ENCODE assay signal across 8 mouse cellular contexts in the genomic region with DNA sequence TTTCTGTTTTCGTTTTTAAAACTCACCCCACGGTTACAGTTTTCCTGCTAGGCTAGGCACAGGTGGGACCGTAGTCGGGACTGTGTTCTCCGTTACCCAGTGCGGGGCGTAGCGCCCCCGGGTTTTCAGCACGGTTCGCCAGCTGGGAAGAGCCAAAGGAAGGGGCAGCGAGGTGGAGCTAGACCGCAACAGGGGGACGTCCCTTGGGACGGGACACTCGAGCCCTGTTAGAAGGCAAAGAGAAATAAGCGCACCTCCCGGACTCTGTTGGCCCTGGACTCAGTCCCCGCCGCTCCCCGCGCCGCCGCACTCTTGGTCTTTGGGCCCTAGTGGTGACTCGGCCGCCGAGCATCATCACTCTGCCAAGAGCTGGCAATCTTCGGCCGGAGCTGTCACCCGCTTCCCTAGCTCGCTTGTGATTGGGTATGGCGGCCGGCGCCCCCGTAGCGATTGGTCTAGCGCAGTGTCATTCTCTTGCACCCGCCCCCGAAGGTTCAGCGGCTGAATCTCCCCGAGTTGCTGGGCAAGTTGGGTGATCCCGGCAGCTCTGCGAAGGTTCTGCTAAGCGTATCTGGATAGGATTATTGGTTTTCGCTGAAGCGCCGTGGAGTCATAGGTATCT. TPM values are rescaled to one million over a fixed set of nuclear protein-coding genes. Genes with fewer than 3 reads are reported as not detected.
DNase-seq lines count a peak whose midpoint lies in the region; ATAC-seq and TF ChIP-seq lines count a peak whose summit lies in the region.

A gene (minus strand): TSS at position 361 of the 622 bp plus-strand sequence.

- TF ChIP-seq CTCF in lung, postnatal 0 days (IDR thresholded peaks at IDR 0.05): peak; percentile 63

- H3K36me3 ChIP-seq in hindbrain, embryonic 10.5 days: no peaks in the 10 kb centered on the region
- H3K36me3 ChIP-seq in lung, postnatal 0 days (ENCODE audit: insufficient read depth, low read length): no peaks in the 10 kb centered on the region

- H3K27me3 ChIP-seq in hindbrain, embryonic 10.5 days (ENCODE audit: insufficient read depth, poor library complexity, severe bottlenecking): peaks cover 33% of the 10 kb centered on the region
- H3K27me3 ChIP-seq in lung, postnatal 0 days (replicated peaks; ENCODE audit: insufficient read depth, low read length): no peaks in the 10 kb centered on the region

- peak within 1 kb of the TSS; percentile 64 for H3K9ac ChIP-seq in lung, postnatal 0 days (replicated peaks; ENCODE audit: low read depth)

- no peak; the same call in 1 of the 2 replicates for TF ChIP-seq EP300 in lung, postnatal 0 days (IDR thresholded peaks at IDR 0.05)

- peak; percentile 88 for DNase-seq in MEL-GATA-1-ER (ENCODE audit: extremely low read depth, low read depth)
- peak; percentile 99 for DNase-seq in cerebellum, adult 8-10 months
- peak; percentile 97 for DNase-seq in hindbrain, embryonic 10.5 days (ENCODE audit: low spot score)
- DNase-seq in layer of hippocampus, adult 9-11 months: peak; percentile 93
- peak; percentile 94 for DNase-seq in lung, postnatal 0 days (ENCODE audit: low spot score)
- peak; percentile 95 for DNase-seq in ovary, postnatal 14 days (ENCODE audit: low spot score)
- peak; percentile 92 for DNase-seq in thymus, postnatal 14 days

- peak within 1 kb of the TSS; percentile 68 for H3K4me3 ChIP-seq in hindbrain, embryonic 10.5 days
- peak within 1 kb of the TSS; percentile 68 for H3K4me3 ChIP-seq in lung, postnatal 0 days (ENCODE audit: low read depth, low read length)

- WGBS in hindbrain, embryonic 10.5 days: under 1% methylated on average over 47 of the region's 47 CpGs
- WGBS in lung, postnatal 0 days: under 1% methylated on average over 47 of the region's 47 CpGs

- peak within 1 kb of the TSS; percentile 78 for H3K4me2 ChIP-seq in lung, postnatal 0 days (replicated peaks; ENCODE audit: low read depth, low read length)

- H3K4me1 ChIP-seq in hindbrain, embryonic 10.5 days (replicated peaks): peaks cover 25% of the 10 kb centered on the region
- peaks cover 7% of the 10 kb centered on the region; the same call in 1 of the 2 replicates for H3K4me1 ChIP-seq in lung, postnatal 0 days (ENCODE audit: insufficient read depth, low read depth, low read length)

- ATAC-seq in frontal cortex, adult (ENCODE audit: low TSS enrichment): peak; percentile 98
- ATAC-seq in lung, postnatal 0 days: peak; percentile 99

- H3K27ac ChIP-seq in hindbrain, embryonic 10.5 days: peak within 1 kb of the TSS; percentile 75
- H3K27ac ChIP-seq in lung, postnatal 0 days (ENCODE audit: low read length): peak within 1 kb of the TSS; percentile 52

- H3K9me3 ChIP-seq in hindbrain, embryonic 10.5 days: no peaks in the 10 kb centered on the region
- no peaks in the 10 kb centered on the region for H3K9me3 ChIP-seq in lung, postnatal 0 days (ENCODE audit: low read length)

RNA-seq across cellular contexts. Expression of the gene that starts here (rescaled TPM):
- polyA plus RNA-seq in hindbrain, embryonic 10.5 days (2016; fragmentation: Nextera tagmentation; extraction: Ambion mirVana): 3.0 and 3.9 TPM in 2 replicates
- polyA plus RNA-seq in lung, postnatal 0 days (2015; fragmentation: Nextera tagmentation; extraction: Ambion mirVana): 9.4 and 10.7 TPM in 2 replicates

Comparison
In these comparisons a context has a peak if more than half of its experiments do, and no peak if none do; other contexts are left out.
1. Peak in every context shown above with its lines: DNase-seq, ATAC-seq, H3K4me3 ChIP-seq and H3K27ac ChIP-seq.